15 mouse cellular contexts compared by ENCODE assay signal in the genomic region with DNA sequence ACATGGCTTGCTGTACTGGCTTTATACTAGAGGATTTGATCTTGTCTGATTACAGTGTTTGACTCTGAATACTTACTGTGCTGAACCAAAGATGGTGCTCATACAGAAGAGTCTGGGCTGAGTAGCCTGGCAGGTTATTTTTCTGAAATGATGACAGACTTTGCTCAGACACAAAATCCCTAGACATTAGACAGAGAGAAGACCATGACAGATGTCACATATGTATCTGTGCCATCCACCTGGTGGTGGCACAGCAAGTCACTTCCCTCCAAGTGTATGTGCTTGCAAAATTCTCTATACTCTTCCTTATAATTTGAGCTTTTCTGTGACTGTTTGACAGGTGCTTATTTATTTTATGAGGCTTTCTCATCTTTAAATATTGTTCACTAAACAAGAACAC.
A peak's percentile ranks its signal among the peaks of the same experiment; 100 is the strongest.
DNase-seq lines count a peak whose midpoint lies in the region.
"Had no signal": no experiment of that assay in that cellular context is flagged by ENCODE, and none has a peak within 500 bp of the region (broad histone marks: within the 10 kb centered on the region; RNA-seq: fewer than 3 reads in every experiment).

No protein-coding gene starts in this region.

- peak; percentile 11 for DNase-seq in cerebellum, adult 11 months
- DNase-seq in cerebellum, adult 18-20 months, result peak; percentile 43 to 46
- peak; percentile 52 for DNase-seq in cerebellum, adult 9-11 months
- peak; percentile 12 to 28 for DNase-seq in cerebellum, postnatal 36 days
- DNase-seq in thymus, postnatal 0 days (ENCODE audit: low spot score), result no peak
- DNase-seq in kidney, adult 8-10 months, result no peak
- DNase-seq in adrenal gland, postnatal 14 days, result no peak
- DNase-seq: adrenal gland, adult 8-10 months; adrenal gland, postnatal 36 days; gastrocnemius, postnatal 10 days; gastrocnemius, postnatal 36 days; heart, adult 2 months; heart, postnatal 14 days; kidney, adult 11 months; kidney, adult 9 months had no signal

Comparison
In these comparisons a context has a peak if more than half of its experiments do, and no peak if none do; other contexts are left out.
1. DNase-seq: peak in cerebellum, adult 11 months (single experiment), cerebellum, adult 18-20 months (2 of 2), cerebellum, adult 9-11 months (single experiment) and cerebellum, postnatal 36 days (2 of 2); none in thymus, postnatal 0 days (single experiment), kidney, adult 8-10 months (0 of 2) and adrenal gland, postnatal 14 days (single experiment).